Mouse (Mus musculus): ENCODE data around the gene Gm21985. TPM values are rescaled to one million over a fixed set of nuclear protein-coding genes. Genes with fewer than 3 reads are reported as not detected.
"Not testable (repeated sequence)": the region's sequence is repeated elsewhere in the genome, so short reads cannot be mapped to it uniquely, and the experiment has no call there.

Gene Gm21985
- polyA plus RNA-seq, 1 experiment from 2014 or later: not detected

DNA sequence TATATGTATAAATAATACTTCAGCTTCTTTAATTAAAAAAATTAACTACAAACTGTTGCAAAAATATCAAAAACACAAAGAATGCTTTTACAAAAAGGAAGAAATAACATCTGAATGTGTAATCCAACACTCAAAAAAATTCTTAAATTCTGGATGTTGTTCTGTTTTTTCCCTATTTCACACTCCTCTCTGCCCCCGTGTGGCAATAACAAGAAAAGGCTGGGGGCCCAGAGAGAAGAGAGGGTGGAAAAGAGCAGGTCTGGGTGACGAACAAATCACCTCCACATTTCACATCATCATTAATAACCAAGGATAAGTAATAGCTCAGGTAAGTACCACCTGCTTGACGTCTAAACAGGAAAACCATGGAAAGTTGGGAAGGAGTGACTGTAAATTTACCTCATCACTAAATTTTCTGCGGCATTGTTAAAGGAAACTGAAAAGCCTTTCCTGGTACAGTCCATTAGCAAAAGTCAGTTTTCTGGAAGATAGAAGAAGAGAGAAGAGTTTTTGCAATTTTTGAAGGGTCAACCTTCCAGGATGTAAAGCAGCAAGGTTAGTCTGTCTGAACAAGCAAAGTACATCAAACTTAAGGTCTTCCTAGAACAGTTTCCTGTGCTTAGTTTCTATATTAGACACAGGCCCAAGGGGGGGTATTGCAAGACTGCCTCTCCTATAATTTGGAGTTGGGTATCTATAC lies 183.6 kb downstream of the Gm21985 start:
- H3K9me3 ChIP-seq (replicated peaks; ENCODE audit: control insufficient read depth, low read length): no peaks in the 10 kb centered on the region
- DNase-seq (ENCODE audit: low spot score) (peak; percentile 27), ATAC-seq (replicated peaks; ENCODE audit: insufficient number of reproducible peaks, low FRiP score, low TSS enrichment, low read depth) (no peak)
- H3K27me3 ChIP-seq (ENCODE audit: control insufficient read depth, insufficient read depth, low read length): no peaks in the 10 kb centered on the region
- H3K4me2 ChIP-seq (ENCODE audit: low read depth, low read length): no peak overlapping the region
- H3K9ac ChIP-seq (replicated peaks; ENCODE audit: low read length): no peak overlapping the region
- no peaks in the 10 kb centered on the region for H3K4me1 ChIP-seq (ENCODE audit: control insufficient read depth, insufficient read depth, low read length)
- WGBS: 35% methylated on average over 4 of the region's 4 CpGs
- no peak overlapping the region for H3K27ac ChIP-seq (replicated peaks; ENCODE audit: low read depth, low read length)
- no peaks in the 10 kb centered on the region for H3K36me3 ChIP-seq (replicated peaks; ENCODE audit: control insufficient read depth, insufficient read depth, low read depth, low read length)
- no peak overlapping the region for H3K4me3 ChIP-seq (ENCODE audit: low read depth, low read length)

DNA sequence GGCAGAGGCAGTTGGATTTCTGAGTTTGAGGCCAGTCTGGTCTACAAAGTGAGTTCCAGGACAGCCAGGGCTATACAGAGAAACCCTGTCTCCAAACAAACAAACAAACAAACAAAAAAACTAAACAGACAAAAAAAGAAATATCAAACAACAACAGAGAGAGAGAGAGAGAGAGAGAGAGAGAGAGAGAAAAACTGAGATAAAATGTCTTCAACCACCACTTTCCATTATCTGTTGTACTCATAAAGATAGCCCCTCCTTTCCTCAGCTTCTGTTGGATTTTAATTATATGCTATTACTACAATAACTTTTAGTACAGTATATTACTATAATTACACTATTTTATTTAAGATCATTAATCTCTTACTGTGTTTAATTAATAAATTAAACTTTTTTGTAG lies 186.4 kb downstream of the Gm21985 start:
- not testable (repeated sequence) for H3K9me3 ChIP-seq (replicated peaks; ENCODE audit: control insufficient read depth, low read length); DNase-seq (ENCODE audit: low spot score); H3K27ac ChIP-seq (replicated peaks; ENCODE audit: low read depth, low read length); ATAC-seq (replicated peaks; ENCODE audit: insufficient number of reproducible peaks, low FRiP score, low TSS enrichment, low read depth); H3K4me2 ChIP-seq (ENCODE audit: low read depth, low read length); H3K9ac ChIP-seq (replicated peaks; ENCODE audit: low read length); H3K36me3 ChIP-seq (replicated peaks; ENCODE audit: control insufficient read depth, insufficient read depth, low read depth, low read length); H3K4me3 ChIP-seq (ENCODE audit: low read depth, low read length); H3K27me3 ChIP-seq (ENCODE audit: control insufficient read depth, insufficient read depth, low read length); H3K4me1 ChIP-seq (ENCODE audit: control insufficient read depth, insufficient read depth, low read length)

DNA sequence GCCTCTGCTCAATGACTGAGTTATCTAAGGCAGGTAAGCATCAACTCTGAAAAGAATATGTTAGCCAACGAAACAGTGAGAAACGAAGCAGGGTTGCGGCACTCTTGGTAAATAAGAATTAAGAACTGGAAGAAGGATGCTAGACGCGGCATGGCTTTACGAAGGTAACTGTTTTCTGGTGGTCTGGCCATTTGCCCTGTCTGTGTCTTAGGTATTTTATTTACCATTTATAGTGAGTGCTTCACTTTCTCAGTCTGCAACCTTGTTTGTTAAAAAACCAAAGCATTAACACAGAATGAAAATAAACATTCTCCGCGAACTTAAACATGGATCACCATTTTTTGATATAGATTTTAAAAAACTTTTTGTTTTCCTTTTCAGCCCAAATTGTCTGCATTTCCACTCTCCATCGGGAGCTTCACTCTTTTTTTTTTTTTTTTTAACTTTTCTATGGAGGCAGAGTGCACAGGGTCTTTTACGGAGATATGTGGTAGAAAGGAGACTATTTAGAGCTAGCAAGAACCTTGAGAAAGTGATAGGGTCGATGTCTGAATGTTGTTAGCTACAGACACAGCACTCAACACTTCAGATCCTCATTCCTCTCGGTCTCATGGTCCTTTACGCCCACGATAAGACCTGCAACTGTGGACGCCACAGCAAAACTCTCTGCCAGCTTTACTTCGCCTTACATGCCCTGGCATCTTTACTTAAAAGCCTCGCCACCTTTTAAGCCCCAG lies 188.2 kb downstream of the Gm21985 start:
- DNase-seq (ENCODE audit: low spot score) (no peak), ATAC-seq (replicated peaks; ENCODE audit: insufficient number of reproducible peaks, low FRiP score, low TSS enrichment, low read depth) (peak; percentile 53)
- Histone ChIP-seq H3K4me2 (ENCODE audit: low read depth, low read length) (peak overlapping the region; percentile 56), H3K9ac (replicated peaks; ENCODE audit: low read length) (peak overlapping the region; percentile 92), H3K9me3 (replicated peaks; ENCODE audit: control insufficient read depth, low read length) (no peaks in the 10 kb centered on the region), H3K36me3 (replicated peaks; ENCODE audit: control insufficient read depth, insufficient read depth, low read depth, low read length) (no peaks in the 10 kb centered on the region), H3K4me3 (ENCODE audit: low read depth, low read length) (peak overlapping the region; percentile 60), H3K4me1 (ENCODE audit: control insufficient read depth, insufficient read depth, low read length) (no peaks in the 10 kb centered on the region), H3K27me3 (ENCODE audit: control insufficient read depth, insufficient read depth, low read length) (no peaks in the 10 kb centered on the region), H3K27ac (replicated peaks; ENCODE audit: low read depth, low read length) (no peak overlapping the region)
- 27% methylated on average over 17 of the region's 17 CpGs for WGBS

- no peak within 1 kb of the TSS; the same call in 1 of the 2 replicates for H3K27ac ChIP-seq (replicated peaks; ENCODE audit: low read depth, low read length)
- H3K36me3 ChIP-seq (replicated peaks; ENCODE audit: control insufficient read depth, insufficient read depth, low read depth, low read length): no peaks in the 10 kb centered on the region; the same call in 1 of the 2 replicates
- ATAC-seq (replicated peaks; ENCODE audit: insufficient number of reproducible peaks, low FRiP score, low TSS enrichment, low read depth): peak; percentile 95
- H3K4me1 ChIP-seq (ENCODE audit: control insufficient read depth, insufficient read depth, low read length): no peaks in the 10 kb centered on the region
- H3K4me2 ChIP-seq (ENCODE audit: low read depth, low read length): peak within 1 kb of the TSS; percentile 56
- WGBS: under 1% methylated on average over 49 of the region's 49 CpGs
- DNase-seq (ENCODE audit: low spot score): peak; percentile 96
- H3K9me3 ChIP-seq (replicated peaks; ENCODE audit: control insufficient read depth, low read length): no peaks in the 10 kb centered on the region
- no peaks in the 10 kb centered on the region for H3K27me3 ChIP-seq (ENCODE audit: control insufficient read depth, insufficient read depth, low read length)
- peak within 1 kb of the TSS; percentile 92 for H3K9ac ChIP-seq (replicated peaks; ENCODE audit: low read length)
- H3K4me3 ChIP-seq (ENCODE audit: low read depth, low read length): peak within 1 kb of the TSS; percentile 60
Measured at GRCm38 (mm10) chr2:112454862-112455564, 188.9 kb downstream of the Gm21985 start, which contains the start of gene Emc7. TSS of gene Emc7 (plus strand) at chr2:112454997.

Other genes with a start within 250 kb of the Gm21985 start
- not detected in 2 replicates for gene Olfr1311, start 241.9 kb upstream of the Gm21985 start, polyA plus RNA-seq (2014; fragmentation: Nextera tagmentation; extraction: Ambion mirVana)
- not detected in 2 replicates for gene Olfr1312, start 216.1 kb upstream of the Gm21985 start, polyA plus RNA-seq (2014; fragmentation: Nextera tagmentation; extraction: Ambion mirVana)
- gene Olfr1313, start 188.5 kb upstream of the Gm21985 start, polyA plus RNA-seq (2014; fragmentation: Nextera tagmentation; extraction: Ambion mirVana): not detected in 2 replicates
- not detected in 2 replicates for gene Olfr1314, start 169.5 kb upstream of the Gm21985 start, polyA plus RNA-seq (2014; fragmentation: Nextera tagmentation; extraction: Ambion mirVana)
- not detected in 2 replicates for gene Olfr1315-ps1, start 150.9 kb upstream of the Gm21985 start, polyA plus RNA-seq (2014; fragmentation: Nextera tagmentation; extraction: Ambion mirVana)
- not detected in 2 replicates for gene Olfr1316, start 131.3 kb upstream of the Gm21985 start, polyA plus RNA-seq (2014; fragmentation: Nextera tagmentation; extraction: Ambion mirVana)
- not detected in 2 replicates for gene Olfr1317, start 126.0 kb upstream of the Gm21985 start, polyA plus RNA-seq (2014; fragmentation: Nextera tagmentation; extraction: Ambion mirVana)
- gene Olfr1318, start 112.1 kb upstream of the Gm21985 start, polyA plus RNA-seq (2014; fragmentation: Nextera tagmentation; extraction: Ambion mirVana): not detected in 2 replicates
- gene Lpcat4, start 26.8 kb upstream of the Gm21985 start, polyA plus RNA-seq (2014; fragmentation: Nextera tagmentation; extraction: Ambion mirVana): 10.5 and 11.8 TPM in 2 replicates
- gene Nutm1, start 7.0 kb upstream of the Gm21985 start, polyA plus RNA-seq (2014; fragmentation: Nextera tagmentation; extraction: Ambion mirVana): 0.06 TPM in 1 of 2 replicates, not detected in the other
- gene Nop10, start 4.4 kb upstream of the Gm21985 start, polyA plus RNA-seq (2014; fragmentation: Nextera tagmentation; extraction: Ambion mirVana): 181 and 189 TPM in 2 replicates
- gene Slc12a6, start 489 bp upstream of the Gm21985 start, polyA plus RNA-seq (2014; fragmentation: Nextera tagmentation; extraction: Ambion mirVana): 10.3 and 10.4 TPM in 2 replicates
- gene Emc4, start 101.7 kb downstream of the Gm21985 start, polyA plus RNA-seq (2014; fragmentation: Nextera tagmentation; extraction: Ambion mirVana): 93.3 and 107 TPM in 2 replicates
- 55.6 and 63.3 TPM in 2 replicates for gene Katnbl1, start 112.9 kb downstream of the Gm21985 start, polyA plus RNA-seq (2014; fragmentation: Nextera tagmentation; extraction: Ambion mirVana)
- gene Emc7, start 188.7 kb downstream of the Gm21985 start, polyA plus RNA-seq (2014; fragmentation: Nextera tagmentation; extraction: Ambion mirVana): 10.6 and 12.2 TPM in 2 replicates
- gene Chrm5, start 214.5 kb downstream of the Gm21985 start, polyA plus RNA-seq (2014; fragmentation: Nextera tagmentation; extraction: Ambion mirVana): not detected in 2 replicates
- 8.3 and 10.0 TPM in 2 replicates for gene Aven, start 226.7 kb downstream of the Gm21985 start, polyA plus RNA-seq (2014; fragmentation: Nextera tagmentation; extraction: Ambion mirVana)